Mouse (Mus musculus): Measurements from ENCODE around the gene D630036H23Rik. TPM values are rescaled to one million over a fixed set of nuclear protein-coding genes. Genes with fewer than 3 reads are reported as not detected.
"Not testable (repeated sequence)": the region's sequence is repeated elsewhere in the genome, so short reads cannot be mapped to it uniquely, and the experiment has no call there.

The D630036H23Rik gene
- 1.0 and 1.9 TPM in 2 replicates for total RNA-seq (2021)
- long read RNA-seq, partial matches to known transcripts, result 0 of 1 reads
- long read RNA-seq, other reads (novel, unspliced or antisense), result 0 of 1 reads

- peak; percentile 91 for DNase-seq
Measured at GRCm38 (mm10) chr12:36381441-36382340, at the start of gene D630036H23Rik, which contains the start of gene Ispd. Gene D630036H23Rik, minus strand, starts transcription at chr12:36382181. Gene Ispd, plus strand, starts transcription at chr12:36381450.

- DNase-seq, result no peak
Measured at GRCm38 (mm10) chr12:36426163-36427045, 44.4 kb upstream of the D630036H23Rik start.

- DNase-seq, result no peak
Measured at GRCm38 (mm10) chr12:36425258-36425657, 43.3 kb upstream of the D630036H23Rik start.

- no peak for DNase-seq
Measured at GRCm38 (mm10) chr12:36423677-36424076, 41.7 kb upstream of the D630036H23Rik start.

- no peak for DNase-seq
Measured at GRCm38 (mm10) chr12:36395115-36395514, 13.1 kb upstream of the D630036H23Rik start.

GRCm38 (mm10) chr12:36386991-36387390 is 5.0 kb upstream of the D630036H23Rik start:
- DNase-seq, result no peak

GRCm38 (mm10) chr12:36385386-36385785 is 3.4 kb upstream of the D630036H23Rik start:
- no peak for DNase-seq

GRCm38 (mm10) chr12:36380806-36381205 is 1.2 kb downstream of the D630036H23Rik start:
- no peak for DNase-seq

GRCm38 (mm10) chr12:36380254-36380653 is 1.7 kb downstream of the D630036H23Rik start:
- DNase-seq, result no peak

- not testable (repeated sequence) for DNase-seq
Measured at GRCm38 (mm10) chr12:36376391-36376790, 5.6 kb downstream of the D630036H23Rik start.

- no peak for DNase-seq
Measured at GRCm38 (mm10) chr12:36373237-36373998, 8.6 kb downstream of the D630036H23Rik start.

- DNase-seq, result no peak
Measured at GRCm38 (mm10) chr12:36364013-36364412, 18.0 kb downstream of the D630036H23Rik start.

GRCm38 (mm10) chr12:36360693-36361092 is 21.3 kb downstream of the D630036H23Rik start:
- DNase-seq, result no peak

- no peak for DNase-seq
Measured at GRCm38 (mm10) chr12:36360064-36360463, 21.9 kb downstream of the D630036H23Rik start.

GRCm38 (mm10) chr12:36344131-36344530 is 37.9 kb downstream of the D630036H23Rik start:
- DNase-seq, result no peak

- no peak for DNase-seq
Measured at GRCm38 (mm10) chr12:36333837-36334281, 48.1 kb downstream of the D630036H23Rik start.

- DNase-seq, result no peak
Measured at GRCm38 (mm10) chr12:36332676-36333075, 49.3 kb downstream of the D630036H23Rik start.
